18 mouse cellular contexts compared by ENCODE assay signal in genomic region chr10:68180151-68180550, GRCm38 (mm10).
DNase-seq lines count a peak whose midpoint lies in the region; ATAC-seq and TF ChIP-seq lines count a peak whose summit lies in the region.
"Had no signal": no experiment of that assay in that cellular context is flagged by ENCODE, and none has a peak within 500 bp of the region (broad histone marks: within the 10 kb centered on the region; RNA-seq: fewer than 3 reads in every experiment).

No protein-coding gene starts in this region.

- H3K9me3 ChIP-seq in kidney, embryonic 16.5 days (ENCODE audit: low read length) = no peaks in the 10 kb centered on the region
- H3K9me3 ChIP-seq in stomach, postnatal 0 days (ENCODE audit: control insufficient read depth, low read length) = no peaks in the 10 kb centered on the region
- H3K9me3 ChIP-seq: forebrain, embryonic 12.5 days; limb, embryonic 12.5 days; stomach, embryonic 15.5 days had no signal

- no peak overlapping the region for H3K4me3 ChIP-seq in kidney, embryonic 16.5 days (ENCODE audit: low read length)
- H3K4me3 ChIP-seq in embryonic fibroblast, embryonic 13.5 days (ENCODE audit: insufficient read depth, low read length) = no peak overlapping the region
- H3K4me3 ChIP-seq in stomach, postnatal 0 days (ENCODE audit: low read depth, low read length) = no peak overlapping the region
- H3K4me3 ChIP-seq: forebrain, embryonic 12.5 days; limb, embryonic 12.5 days; stomach, embryonic 15.5 days had no signal

- DNase-seq in adrenal gland, adult 2 months = peak; percentile 29
- DNase-seq in adrenal gland, postnatal 25 days = no peak
- DNase-seq in kidney, adult 11 months = no peak
- peak; percentile 60 for DNase-seq in stomach, postnatal 0 days (ENCODE audit: low spot score)
- DNase-seq in left cerebral cortex, postnatal 14 days (ENCODE audit: low spot score in 2 of 2) = no peak
- no peak for DNase-seq in cerebellum, postnatal 36 days
- DNase-seq: adrenal gland, adult 8-10 months; cerebellum, adult 2 months; gastrocnemius, postnatal 25 days; heart, postnatal 4 days; lung, postnatal 4 days; right cerebral cortex, postnatal 25 days had no signal

- no peak overlapping the region for H3K9ac ChIP-seq in kidney, embryonic 16.5 days (replicated peaks; ENCODE audit: low read length)
- H3K9ac ChIP-seq in stomach, postnatal 0 days (ENCODE audit: low read length) = no peak overlapping the region
- H3K9ac ChIP-seq: forebrain, embryonic 12.5 days; limb, embryonic 12.5 days; stomach, embryonic 15.5 days had no signal

- WGBS in kidney, embryonic 16.5 days = 75% methylated on average over 4 of the region's 4 CpGs
- 72% methylated on average over 4 of the region's 4 CpGs for WGBS in stomach, postnatal 0 days

- H3K27ac ChIP-seq in kidney, embryonic 16.5 days (ENCODE audit: low read length) = peak overlapping the region; percentile 0; the same call in 1 of the 2 replicates
- peak overlapping the region; percentile 41; the same call in 1 of the 2 replicates for H3K27ac ChIP-seq in embryonic fibroblast, embryonic 13.5 days (ENCODE audit: insufficient read depth, low read length)
- H3K27ac ChIP-seq in stomach, postnatal 0 days (replicated peaks) = 0 out of 2 replicates have a peak overlapping the region, but pooled peaks have one; percentile 46
- H3K27ac ChIP-seq: forebrain, embryonic 12.5 days; limb, embryonic 12.5 days; stomach, embryonic 15.5 days had no signal

- peaks cover 10% of the 10 kb centered on the region for H3K36me3 ChIP-seq in kidney, embryonic 16.5 days (ENCODE audit: insufficient read depth, low read length)
- no peaks in the 10 kb centered on the region; the same call in 1 of the 2 replicates for H3K36me3 ChIP-seq in stomach, postnatal 0 days (ENCODE audit: control insufficient read depth, insufficient read depth, low read length)
- H3K36me3 ChIP-seq: forebrain, embryonic 12.5 days had no signal

- TF ChIP-seq CTCF in embryonic fibroblast, embryonic 13.5 days (IDR thresholded peaks at IDR 0.05; ENCODE audit: borderline replicate concordance, insufficient read depth, low read length) = no peak
- no peak for TF ChIP-seq CTCF in stomach, postnatal 0 days (IDR thresholded peaks at IDR 0.05; ENCODE audit: low read depth)

- peaks cover 7% of the 10 kb centered on the region; the same call in 1 of the 2 replicates for H3K4me1 ChIP-seq in kidney, embryonic 16.5 days (ENCODE audit: insufficient read depth, low read length)
- H3K4me1 ChIP-seq in embryonic fibroblast, embryonic 13.5 days (ENCODE audit: control insufficient read depth, insufficient read depth, low read length) = no peaks in the 10 kb centered on the region; the same call in 1 of the 2 replicates
- 0 out of 2 replicates have a peak, but pooled peaks cover 7% of the 10 kb centered on the region for H3K4me1 ChIP-seq in stomach, postnatal 0 days (replicated peaks; ENCODE audit: control insufficient read depth, insufficient read depth)
- H3K4me1 ChIP-seq: forebrain, embryonic 12.5 days had no signal

- no peak for TF ChIP-seq POLR2A in embryonic fibroblast, embryonic 13.5 days (IDR thresholded peaks at IDR 0.05; ENCODE audit: low read depth, low read length)

- intact Hi-C loops in left cerebral cortex, postnatal 14 days (cut with DNase I) = no loop called here

- ATAC-seq in kidney, embryonic 16.5 days (ENCODE audit: low FRiP score, low TSS enrichment) = no peak
- ATAC-seq in stomach, postnatal 0 days (ENCODE audit: low FRiP score, low TSS enrichment) = 0 out of 2 replicates have a peak, but pooled peaks have one; percentile 13
- ATAC-seq: inflammation-experienced regulatory T-cells, adult 6 months had no signal

- H3K27me3 ChIP-seq in kidney, embryonic 16.5 days (ENCODE audit: insufficient read depth, low read length) = no peaks in the 10 kb centered on the region
- H3K27me3 ChIP-seq in stomach, postnatal 0 days (ENCODE audit: control insufficient read depth, insufficient read depth, low read length) = no peaks in the 10 kb centered on the region
- H3K27me3 ChIP-seq: forebrain, embryonic 12.5 days; limb, embryonic 12.5 days; stomach, embryonic 15.5 days had no signal

- no peak overlapping the region for H3K4me2 ChIP-seq in kidney, embryonic 16.5 days (replicated peaks; ENCODE audit: low read depth, low read length)
- H3K4me2 ChIP-seq in stomach, postnatal 0 days (replicated peaks; ENCODE audit: low read depth) = no peak overlapping the region
- H3K4me2 ChIP-seq: forebrain, embryonic 12.5 days; limb, embryonic 12.5 days; stomach, embryonic 15.5 days had no signal

- no peak for TF ChIP-seq EP300 in stomach, postnatal 0 days (optimal IDR thresholded peaks at IDR 0.05)

Comparison
In these comparisons a context has a peak if more than half of its experiments do, and no peak if none do; other contexts are left out.
1. DNase-seq: peak in adrenal gland, adult 2 months (single experiment) and stomach, postnatal 0 days (single experiment); none in adrenal gland, postnatal 25 days (single experiment), kidney, adult 11 months (single experiment), left cerebral cortex, postnatal 14 days (0 of 2) and cerebellum, postnatal 36 days (0 of 2).
2. Peak in every context shown above with its lines, with median percentiles within 50 percentile points of each other: H3K27ac ChIP-seq.